Mouse (Mus musculus) heart, embryonic 12.5 days (tissue): ENCODE measurements around the gene Prn. TPM values are rescaled to one million over a fixed set of nuclear protein-coding genes. Genes with fewer than 3 reads are reported as not detected.

ENCODE experiments used
- ATAC-seq: fragments of 200-750 bp; cut with Nextera tagmentation; 2 replicates; pipeline ENCODE4 v1.8.0; 2017; ENCODE audit warnings: moderate TSS enrichment, moderate library complexity; ENCODE audit not compliant: insufficient number of reproducible peaks, low FRiP score
- H3K27ac ChIP-seq: fragments of 300-500 bp; sonication (generic); 2 replicates; pipeline ENCODE4 v1.5.1; 2016; ENCODE audit warnings: mild to moderate bottlenecking, moderate library complexity; ENCODE audit not compliant: poor library complexity, severe bottlenecking
- H3K27me3 ChIP-seq: fragments of 300-500 bp; sonication (generic); replicated peaks from 2 replicates; pipeline ENCODE4 v1.6.1; 2016; ENCODE audit warnings: mild to moderate bottlenecking, moderate library complexity
- H3K36me3 ChIP-seq: fragments of 300-500 bp; sonication (generic); 2 replicates; pipeline ENCODE4 v1.6.1; 2016; ENCODE audit warnings: mild to moderate bottlenecking, moderate library complexity
- H3K4me1 ChIP-seq: fragments of 300-500 bp; sonication (generic); replicated peaks from 2 replicates; pipeline ENCODE4 v1.6.1; 2016; ENCODE audit warnings: mild to moderate bottlenecking
- H3K4me2 ChIP-seq: fragments of 300-500 bp; sonication (generic); 2 replicates; pipeline ENCODE4 v1.6.1; 2016; ENCODE audit warnings: mild to moderate bottlenecking, moderate library complexity
- H3K4me3 ChIP-seq: fragments of 300-500 bp; sonication (generic); 2 replicates; pipeline ENCODE4 v1.5.1; 2016; ENCODE audit warnings: mild to moderate bottlenecking
- H3K9ac ChIP-seq: fragments of 300-500 bp; sonication (generic); 2 replicates; pipeline ENCODE4 v1.6.1; 2016; ENCODE audit warnings: mild to moderate bottlenecking, moderate library complexity
- H3K9me3 ChIP-seq: fragments of 300-500 bp; sonication (generic); replicated peaks from 2 replicates; pipeline ENCODE4 v1.6.1; 2016; ENCODE audit warnings: mild to moderate bottlenecking, moderate library complexity
- WGBS: fragments of 180-500 bp; shearing (Covaris S2); methylation state at CpG from one replicate; pipeline ENCODE4 v1.1.7; 2016; 5-methylcytosine and 5-hydroxymethylcytosine counted together
- polyA plus RNA-seq: library from polyadenylated mRNA; unstranded; fragments of >200 nt; fragmentation: Nextera tagmentation; extraction: Ambion mirVana; gene quantifications from 2 replicates; pipeline ENCODE4 v1.2.1, GENCODE M21; 2016

Gene Prn
- polyA plus RNA-seq, 1 experiment from 2014 or later, result 0.24 TPM

GRCm38 (mm10) chr2:131935390-131936105, 25.8 kb downstream of the Prn start:
- peak; percentile 71 for ATAC-seq
- H3K36me3 ChIP-seq, result peaks cover 12% of the 10 kb centered on the region; the same call in 1 of the 2 replicates
- H3K9ac ChIP-seq, result no peak overlapping the region
- peaks cover 19% of the 10 kb centered on the region for H3K4me1 ChIP-seq
- H3K27me3 ChIP-seq, result no peaks in the 10 kb centered on the region
- peak overlapping the region; percentile 10; the same call in 1 of the 2 replicates for H3K27ac ChIP-seq
- no peak overlapping the region for H3K4me3 ChIP-seq
- no peak overlapping the region for H3K4me2 ChIP-seq
- 47% methylated on average over 10 of the region's 10 CpGs for WGBS
- no peaks in the 10 kb centered on the region for H3K9me3 ChIP-seq

GRCm38 (mm10) chr2:131936410-131936809, 26.7 kb downstream of the Prn start:
- 94% methylated on average over 10 of the region's 10 CpGs for WGBS
- H3K4me2 ChIP-seq, result no peak overlapping the region
- no peaks in the 10 kb centered on the region for H3K27me3 ChIP-seq
- H3K36me3 ChIP-seq, result peaks cover 10% of the 10 kb centered on the region; the same call in 1 of the 2 replicates
- peaks cover 19% of the 10 kb centered on the region for H3K4me1 ChIP-seq
- H3K9ac ChIP-seq, result no peak overlapping the region
- no peak for ATAC-seq
- no peak overlapping the region for H3K4me3 ChIP-seq
- H3K27ac ChIP-seq, result no peak overlapping the region
- H3K9me3 ChIP-seq, result no peaks in the 10 kb centered on the region

- WGBS, result 44% methylated on average over 8 of the region's 8 CpGs
- Histone ChIP-seq H3K9me3 (no peaks in the 10 kb centered on the region), H3K4me1 (peaks cover 9% of the 10 kb centered on the region), H3K27ac (no peak overlapping the region), H3K4me2 (no peak overlapping the region), H3K27me3 (no peaks in the 10 kb centered on the region), H3K9ac (no peak overlapping the region), H3K4me3 (no peak overlapping the region), H3K36me3 (peaks cover 10% of the 10 kb centered on the region; the same call in 1 of the 2 replicates)
- ATAC-seq, result no peak
These were observed 29.8 kb downstream of the Prn start for GRCm38 (mm10) chr2:131939404-131940111.

GRCm38 (mm10) chr2:131940506-131940905, 30.7 kb downstream of the Prn start:
- no peaks in the 10 kb centered on the region for H3K27me3 ChIP-seq
- peaks cover 10% of the 10 kb centered on the region; the same call in 1 of the 2 replicates for H3K36me3 ChIP-seq
- 31% methylated on average over 3 of the region's 3 CpGs for WGBS
- no peak for ATAC-seq
- H3K4me2 ChIP-seq, result no peak overlapping the region
- H3K4me3 ChIP-seq, result no peak overlapping the region
- H3K9ac ChIP-seq, result no peak overlapping the region
- peaks cover 14% of the 10 kb centered on the region for H3K4me1 ChIP-seq
- H3K27ac ChIP-seq, result no peak overlapping the region
- H3K9me3 ChIP-seq, result no peaks in the 10 kb centered on the region

- no peaks in the 10 kb centered on the region for H3K9me3 ChIP-seq
- H3K9ac ChIP-seq, result no peak overlapping the region
- WGBS, result 78% methylated on average over 6 of the region's 6 CpGs
- H3K4me2 ChIP-seq, result no peak overlapping the region
- H3K4me1 ChIP-seq, result peaks cover 10% of the 10 kb centered on the region
- no peak for ATAC-seq
- no peak overlapping the region for H3K4me3 ChIP-seq
- H3K36me3 ChIP-seq, result peaks cover 7% of the 10 kb centered on the region; the same call in 1 of the 2 replicates
- no peak overlapping the region for H3K27ac ChIP-seq
- H3K27me3 ChIP-seq, result no peaks in the 10 kb centered on the region
These were observed 31.7 kb downstream of the Prn start for GRCm38 (mm10) chr2:131941501-131941900.

- Histone ChIP-seq H3K27me3 (no peaks in the 10 kb centered on the region), H3K4me3 (no peak overlapping the region), H3K36me3 (no peaks in the 10 kb centered on the region), H3K27ac (no peak overlapping the region), H3K9me3 (no peaks in the 10 kb centered on the region), H3K4me2 (no peak overlapping the region), H3K4me1 (peaks cover 10% of the 10 kb centered on the region; the same call in 1 of the 2 replicates), H3K9ac (no peak overlapping the region)
- no peak for ATAC-seq
- WGBS, result 27% methylated on average over 1 of the region's 1 CpGs
These were observed 34.6 kb downstream of the Prn start for GRCm38 (mm10) chr2:131944370-131944769.

GRCm38 (mm10) chr2:131945225-131945624, 35.5 kb downstream of the Prn start:
- Histone ChIP-seq H3K4me1 (peaks cover 10% of the 10 kb centered on the region), H3K27me3 (no peaks in the 10 kb centered on the region), H3K36me3 (no peaks in the 10 kb centered on the region), H3K9me3 (no peaks in the 10 kb centered on the region), H3K4me2 (no peak overlapping the region), H3K9ac (no peak overlapping the region), H3K4me3 (no peak overlapping the region), H3K27ac (no peak overlapping the region)
- ATAC-seq, result peak; percentile 34; the same call in 1 of the 2 replicates
- WGBS, result 55% methylated on average over 8 of the region's 8 CpGs

GRCm38 (mm10) chr2:131945765-131946164, 36.0 kb downstream of the Prn start:
- Histone ChIP-seq H3K4me2 (no peak overlapping the region), H3K9ac (no peak overlapping the region), H3K4me3 (no peak overlapping the region), H3K4me1 (peaks cover 15% of the 10 kb centered on the region), H3K27ac (no peak overlapping the region), H3K27me3 (no peaks in the 10 kb centered on the region), H3K9me3 (no peaks in the 10 kb centered on the region), H3K36me3 (no peaks in the 10 kb centered on the region)
- no peak for ATAC-seq
- 78% methylated on average over 6 of the region's 6 CpGs for WGBS

- Histone ChIP-seq H3K4me3 (no peak overlapping the region), H3K4me2 (no peak overlapping the region), H3K27ac (no peak overlapping the region), H3K4me1 (peaks cover 16% of the 10 kb centered on the region), H3K9ac (no peak overlapping the region), H3K36me3 (no peaks in the 10 kb centered on the region), H3K27me3 (no peaks in the 10 kb centered on the region), H3K9me3 (no peaks in the 10 kb centered on the region)
- ATAC-seq, result no peak
- 89% methylated on average over 16 of the region's 16 CpGs for WGBS
These were observed 36.6 kb downstream of the Prn start for GRCm38 (mm10) chr2:131946351-131946750.

GRCm38 (mm10) chr2:131948156-131948555, 38.4 kb downstream of the Prn start:
- Histone ChIP-seq H3K4me2 (no peak overlapping the region), H3K27ac (no peak overlapping the region), H3K4me3 (no peak overlapping the region), H3K36me3 (no peaks in the 10 kb centered on the region), H3K27me3 (peaks cover 10% of the 10 kb centered on the region; the same call in 1 of the 2 replicates), H3K9ac (no peak overlapping the region), H3K9me3 (no peaks in the 10 kb centered on the region), H3K4me1 (peaks cover 24% of the 10 kb centered on the region)
- no peak for ATAC-seq
- 74% methylated on average over 3 of the region's 3 CpGs for WGBS

GRCm38 (mm10) chr2:131948916-131949639, 39.3 kb downstream of the Prn start:
- H3K9ac ChIP-seq, result no peak overlapping the region
- H3K4me3 ChIP-seq, result no peak overlapping the region
- no peak overlapping the region for H3K27ac ChIP-seq
- peaks cover 33% of the 10 kb centered on the region for H3K4me1 ChIP-seq
- no peaks in the 10 kb centered on the region for H3K36me3 ChIP-seq
- no peak for ATAC-seq
- WGBS, result 62% methylated on average over 11 of the region's 11 CpGs
- H3K9me3 ChIP-seq, result no peaks in the 10 kb centered on the region
- H3K4me2 ChIP-seq, result no peak overlapping the region
- H3K27me3 ChIP-seq, result peaks cover 20% of the 10 kb centered on the region
